Mouse (Mus musculus) myocyte (in vitro differentiated cells): Measurements from ENCODE around the gene Bag5.

Experiments used
- CEBPB ChIP-seq: IDR thresholded peaks from 2 replicates; pipeline ENCODE4 v1.6.1; 2011; ENCODE audit warnings: mild to moderate bottlenecking, moderate library complexity; ENCODE audit not compliant: poor library complexity, insufficient read depth, severe bottlenecking
- MYOD1 ChIP-seq, 3 experiments: IDR thresholded peaks; one replicate each; pipeline ENCODE4 v1.6.1; 2011; ENCODE audit warnings: control low read depth in 2 of 3, low read depth in 2 of 3, mild to moderate bottlenecking in 2 of 3, moderate library complexity in 1 of 3; ENCODE audit not compliant: insufficient read length in 2 of 3, control insufficient read depth in 1 of 3
- POLR2A ChIP-seq: IDR thresholded peaks from one replicate; pipeline ENCODE4 v1.6.1; 2011; ENCODE audit warnings: low read depth, mild to moderate bottlenecking, control low read depth, moderate library complexity; ENCODE audit not compliant: insufficient read length
- POLR2AphosphoS2 ChIP-seq: IDR thresholded peaks from one replicate; pipeline ENCODE4 v1.6.1; 2011; ENCODE audit warnings: low read depth, control low read depth; ENCODE audit not compliant: insufficient read length
- SRF ChIP-seq: IDR thresholded peaks from one replicate; pipeline ENCODE4 v1.6.1; 2011; ENCODE audit warnings: low read depth; ENCODE audit not compliant: control insufficient read depth, insufficient read length

DNA sequence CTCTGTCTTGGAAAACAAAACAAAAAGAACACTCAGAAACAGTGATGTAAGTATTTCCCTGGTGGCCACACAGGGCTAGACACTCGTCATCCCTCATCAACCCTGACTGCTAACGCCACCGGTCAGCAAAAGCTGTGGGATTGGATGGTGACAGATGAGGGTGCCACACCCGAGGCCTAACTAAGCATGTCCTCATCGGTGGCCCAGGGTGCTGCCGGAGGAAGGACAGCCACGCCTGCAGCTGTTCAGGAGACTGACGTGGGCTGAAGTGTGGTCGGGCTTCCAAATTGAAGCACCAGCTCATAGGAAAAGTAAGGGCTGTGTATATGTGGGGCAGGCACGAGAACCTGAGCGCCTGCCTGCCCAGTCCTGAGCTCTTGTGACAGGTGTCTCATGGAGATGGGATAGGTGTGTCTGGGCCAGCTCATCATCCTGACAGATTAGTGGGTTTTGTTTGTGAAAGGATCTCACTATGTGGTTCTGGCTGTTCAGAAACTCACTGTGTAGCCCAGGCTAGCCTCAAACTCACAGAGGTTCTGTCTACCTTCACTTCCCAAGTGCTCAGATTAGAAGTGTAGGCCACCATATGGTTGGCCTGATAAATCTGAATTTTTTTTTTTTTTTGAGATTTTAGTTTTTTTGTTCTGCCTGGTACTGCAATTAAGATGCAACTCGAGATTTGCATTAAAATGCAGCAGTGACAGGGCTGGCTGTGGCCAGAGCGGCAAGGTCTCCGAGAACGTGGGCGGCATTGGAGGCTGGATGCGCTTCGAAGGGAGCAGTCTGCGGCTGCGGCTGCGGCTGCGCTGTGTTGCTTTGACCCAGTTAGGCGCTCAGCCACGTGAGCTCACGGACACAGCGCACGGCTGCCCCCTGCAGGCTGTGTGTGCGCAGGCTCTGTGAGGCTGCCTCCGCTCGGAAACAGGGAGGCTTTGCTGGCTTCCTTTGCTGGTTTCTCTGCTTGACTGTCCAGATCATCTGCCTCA, 19.1 kb upstream of the Bag5 start:
- TF ChIP-seq CEBPB (no peak), POLR2A (no peak), MYOD1 (IDR thresholded peaks at IDR 0.05; ENCODE audit: control insufficient read depth in 1 of 3, insufficient read length in 2 of 3, low read depth in 2 of 3) (peak in 2 of 3 experiments; percentile 83 to 94), POLR2AphosphoS2 (no peak), SRF (no peak)
